Mouse (Mus musculus) adrenal gland, postnatal 25 days (tissue): ENCODE data around the gene Rftn1. TPM values are rescaled to one million over a fixed set of nuclear protein-coding genes. Genes with fewer than 3 reads are reported as not detected.
"Not testable (repeated sequence)": the region's sequence is repeated elsewhere in the genome, so short reads cannot be mapped to it uniquely, and the experiment has no call there.

Source experiments
- DNase-seq: peaks from one replicate; pipeline ENCODE4 v3.0.0; 2021; ENCODE audit warnings: mixed read lengths
- long read RNA-seq: library from polyadenylated mRNA; stranded (forward); transcript quantifications from one replicate; pipeline ENCODE4 v2.0.0, GENCODE M21; 2021
- total RNA-seq: library from RNA; stranded (reverse); gene quantifications from 2 replicates; pipeline ENCODE4 v1.2.3, GENCODE M21; 2021

The Rftn1 gene
- total RNA-seq: 7.7 and 11.4 TPM in 2 replicates
- long read RNA-seq, full-length matches to known transcripts: 29 of 31 reads
- long read RNA-seq, partial matches to known transcripts: 1 of 31 reads
- long read RNA-seq, other reads (novel, unspliced or antisense): 1 of 31 reads

GRCm38 (mm10) chr17:50190131-50191015, at the start of gene Rftn1:
TSS of gene Rftn1 (minus strand) at chr17:50190674.
- DNase-seq: peak; percentile 53

- DNase-seq: no peak
These were observed 47.5 kb upstream of the Rftn1 start for GRCm38 (mm10) chr17:50237818-50238610.

GRCm38 (mm10) chr17:50237436-50237709, 46.9 kb upstream of the Rftn1 start:
- peak; percentile 85 for DNase-seq

- DNase-seq: no peak
These were observed 46.4 kb upstream of the Rftn1 start for GRCm38 (mm10) chr17:50236702-50237435.

GRCm38 (mm10) chr17:50235943-50236701, 45.6 kb upstream of the Rftn1 start:
- DNase-seq: no peak

GRCm38 (mm10) chr17:50233956-50234355, 43.5 kb upstream of the Rftn1 start:
- DNase-seq: no peak

- no peak for DNase-seq
These were observed 42.3 kb upstream of the Rftn1 start for GRCm38 (mm10) chr17:50232821-50233220.

- no peak for DNase-seq
These were observed 40.7 kb upstream of the Rftn1 start for GRCm38 (mm10) chr17:50231206-50231605.

- no peak for DNase-seq
These were observed 39.1 kb upstream of the Rftn1 start for GRCm38 (mm10) chr17:50229534-50229933.

- no peak for DNase-seq
These were observed 36.9 kb upstream of the Rftn1 start for GRCm38 (mm10) chr17:50227366-50227765.

- no peak for DNase-seq
These were observed 34.2 kb upstream of the Rftn1 start for GRCm38 (mm10) chr17:50224718-50225117.

- DNase-seq: no peak
These were observed 27.5 kb upstream of the Rftn1 start for GRCm38 (mm10) chr17:50217978-50218377.

GRCm38 (mm10) chr17:50215104-50215503, 24.6 kb upstream of the Rftn1 start:
- no peak for DNase-seq

GRCm38 (mm10) chr17:50213117-50213516, 22.6 kb upstream of the Rftn1 start:
- DNase-seq: no peak

- no peak for DNase-seq
These were observed 21.3 kb upstream of the Rftn1 start for GRCm38 (mm10) chr17:50211816-50212215.

GRCm38 (mm10) chr17:50209831-50210230, 19.4 kb upstream of the Rftn1 start:
- no peak for DNase-seq

GRCm38 (mm10) chr17:50208137-50209045, 17.9 kb upstream of the Rftn1 start:
- DNase-seq: no peak

GRCm38 (mm10) chr17:50206262-50206661, 15.8 kb upstream of the Rftn1 start:
- DNase-seq: not testable (repeated sequence)

- not testable (repeated sequence) for DNase-seq
These were observed 15.4 kb upstream of the Rftn1 start for GRCm38 (mm10) chr17:50205840-50206239.

GRCm38 (mm10) chr17:50205152-50205782, 14.8 kb upstream of the Rftn1 start:
- no peak for DNase-seq
